Mouse (Mus musculus): Measurements from ENCODE around the gene Fam229b.

Fam229b gene

DNA sequence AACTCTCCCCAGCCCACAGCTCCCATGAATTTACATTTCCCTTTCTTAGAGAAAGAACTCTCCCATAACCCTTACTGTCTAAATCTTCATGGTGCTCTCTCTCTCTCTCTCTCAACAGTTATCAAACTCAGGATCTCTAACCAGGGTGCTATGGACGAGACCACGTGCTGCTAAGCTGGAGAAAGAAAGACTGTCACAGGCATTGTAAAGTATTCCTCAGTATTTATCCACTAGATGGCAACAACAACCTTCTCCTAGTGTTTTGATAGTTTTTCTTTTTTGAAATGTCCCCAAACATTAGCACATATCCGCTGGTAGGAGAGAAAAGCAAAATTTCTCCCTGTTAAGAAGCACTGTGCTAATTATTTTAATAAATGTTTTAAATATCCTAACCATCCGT lies 12.3 kb downstream of the Fam229b start:
- no peak for DNase-seq

- no peak for DNase-seq
Measured at GRCm38 (mm10) chr10:39109489-39109874, 24.2 kb downstream of the Fam229b start.

DNA sequence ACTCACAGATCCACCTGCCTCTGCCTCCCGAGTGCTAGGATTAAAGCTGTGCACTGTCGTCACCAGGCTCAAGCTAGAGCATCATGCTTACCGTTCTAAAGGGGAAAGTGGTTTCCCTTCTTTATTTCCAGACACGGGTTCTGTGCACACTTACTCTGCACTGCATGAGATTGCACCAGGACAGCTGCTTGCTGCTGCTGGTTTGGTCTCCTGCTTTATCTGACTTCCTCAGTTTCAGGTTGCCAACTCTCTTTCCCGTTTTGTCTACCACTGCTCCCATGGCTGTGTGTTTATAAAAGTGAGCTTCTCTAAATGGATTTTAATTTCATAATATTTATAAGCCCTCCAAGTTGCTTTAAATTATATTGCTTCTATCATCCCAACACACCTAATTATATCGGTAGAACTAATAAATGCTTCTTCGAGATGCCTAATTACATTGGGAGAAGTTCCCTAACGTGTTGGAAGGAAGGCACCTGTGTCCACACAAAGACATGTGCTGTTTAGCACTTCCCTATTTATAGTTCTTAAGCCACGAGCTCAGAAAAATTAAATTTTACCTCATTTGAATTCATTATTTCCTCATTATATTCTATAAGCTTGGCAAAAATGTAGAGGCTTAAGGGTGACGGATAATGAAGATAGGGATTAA lies 24.8 kb downstream of the Fam229b start:
- no peak for DNase-seq

GRCm38 (mm10) chr10:39106935-39107334 lies 26.8 kb downstream of the Fam229b start:
- DNase-seq = no peak

- no peak for DNase-seq
Measured at GRCm38 (mm10) chr10:39106413-39106812, 27.3 kb downstream of the Fam229b start.

DNA sequence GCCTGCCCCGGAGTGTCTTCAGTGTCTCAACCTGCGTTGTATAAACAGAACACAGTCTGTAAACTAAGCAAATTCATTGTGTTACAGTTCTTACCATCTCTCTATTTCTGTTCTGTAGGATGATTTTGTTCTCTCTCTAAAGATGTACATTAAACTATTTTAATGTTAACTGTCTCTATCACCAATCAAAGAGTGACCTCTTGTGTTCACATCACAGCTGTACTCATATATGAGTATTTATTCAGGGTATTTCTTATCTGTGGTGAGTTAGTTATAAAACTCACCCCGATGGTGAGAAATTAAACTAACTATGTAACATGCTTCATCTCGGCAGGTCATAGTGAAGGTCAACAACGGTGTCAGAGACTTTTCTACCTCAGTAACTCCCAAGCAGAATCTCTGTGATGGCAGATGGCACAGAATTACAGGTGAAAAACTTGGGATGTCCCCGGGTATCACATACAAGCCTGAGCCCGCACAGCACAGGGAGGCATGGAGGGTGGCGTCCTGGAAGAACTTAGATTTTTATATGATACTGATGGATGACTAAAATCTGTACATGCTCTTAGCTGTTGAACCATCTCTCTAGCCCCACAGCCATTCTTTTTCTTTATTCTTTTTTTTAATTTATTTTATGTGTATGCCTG lies 28.8 kb downstream of the Fam229b start:
- DNase-seq = no peak

GRCm38 (mm10) chr10:39098746-39099145 lies 35.0 kb downstream of the Fam229b start:
- DNase-seq = no peak

- DNase-seq = peak; percentile 31 to 63
Measured at GRCm38 (mm10) chr10:39096981-39097380, 36.7 kb downstream of the Fam229b start.

DNA sequence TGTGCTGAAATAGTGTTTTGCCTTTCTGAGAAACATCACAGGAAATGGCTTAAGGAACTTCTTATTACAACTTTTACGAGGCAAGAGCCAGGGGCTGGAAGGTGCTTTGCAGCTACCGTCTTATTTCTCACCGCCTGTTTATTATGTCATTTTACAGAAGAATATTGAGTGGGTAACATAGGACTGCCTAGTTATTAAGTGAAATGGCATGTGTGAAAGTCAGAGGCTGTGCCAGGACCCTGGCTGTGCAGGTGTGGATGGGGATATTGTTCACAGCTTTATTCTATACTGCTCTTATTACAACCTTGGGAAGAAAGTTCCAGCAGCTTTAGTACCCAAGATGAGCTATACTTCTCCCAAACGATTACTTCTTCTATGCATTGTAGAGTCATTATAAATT lies 61.7 kb downstream of the Fam229b start:
- DNase-seq = no peak
